Mouse (Mus musculus) liver, adult 2 months (tissue): ENCODE measurements around the gene Mpp6. TPM values are rescaled to one million over a fixed set of nuclear protein-coding genes. Genes with fewer than 3 reads are reported as not detected.

ENCODE experiments used
- DNase-seq: peaks from one replicate; pipeline ENCODE4 v3.0.0-alpha.2; 2011; ENCODE audit warnings: low read depth, low spot score; ENCODE audit errors: extremely low read depth
- H3K27ac ChIP-seq: fragments of 200-500 bp; replicated peaks from 2 replicates; pipeline ENCODE4 v1.5.1; 2012; ENCODE audit warnings: low read depth, mild to moderate bottlenecking, control low read depth, inconsistent platforms, low read length; ENCODE audit not compliant: insufficient read depth
- H3K27me3 ChIP-seq: fragments of 200-500 bp; 2 replicates; pipeline ENCODE4 v1.6.1; 2012; ENCODE audit warnings: mild to moderate bottlenecking, moderate library complexity, low read length, inconsistent platforms; ENCODE audit not compliant: control insufficient read depth, insufficient read depth
- H3K36me3 ChIP-seq: fragments of 200-500 bp; 2 replicates; pipeline ENCODE4 v1.6.1; 2012; ENCODE audit warnings: low read length, inconsistent platforms; ENCODE audit not compliant: control insufficient read depth, insufficient read depth
- H3K4me1 ChIP-seq: fragments of 200-500 bp; 2 replicates; pipeline ENCODE4 v1.6.1; 2011; ENCODE audit warnings: low read length; ENCODE audit not compliant: control insufficient read depth, insufficient read depth
- H3K4me3 ChIP-seq: fragments of 200-500 bp; 2 replicates; pipeline ENCODE4 v1.5.1; 2011; ENCODE audit warnings: low read depth, mild to moderate bottlenecking, control low read depth, low read length, moderate library complexity; ENCODE audit not compliant: insufficient read depth
- H3K79me2 ChIP-seq: fragments of 200-500 bp; 2 replicates; pipeline ENCODE4 v1.6.1; 2012; ENCODE audit warnings: inconsistent platforms, mild to moderate bottlenecking, low read length, moderate library complexity; ENCODE audit not compliant: control insufficient read depth, insufficient read depth
- H3K9ac ChIP-seq: fragments of 200-500 bp; 2 replicates; pipeline ENCODE4 v1.6.1; 2012; ENCODE audit warnings: low read depth, mild to moderate bottlenecking, control low read depth, inconsistent platforms, low read length
- CTCF ChIP-seq: fragments of 200-500 bp; IDR thresholded peaks from 2 replicates; pipeline ENCODE4 v1.5.1; 2011; ENCODE audit warnings: low read depth, low read length, control low read depth
- POLR2A ChIP-seq: fragments of 200-500 bp; IDR thresholded peaks from 2 replicates; pipeline ENCODE4 v1.6.1; 2011; ENCODE audit warnings: low read length, control low read depth; ENCODE audit not compliant: insufficient read depth; ENCODE audit errors: extremely low read depth
- WGBS: fragments of 180-500 bp; shearing (Covaris S2); methylation state at CpG from one replicate; pipeline ENCODE4 v1.1.7; 2018; 5-methylcytosine and 5-hydroxymethylcytosine counted together
- polyA plus RNA-seq: library from polyadenylated mRNA; depleted of rRNA; stranded (reverse); fragments of >200 nt; gene quantifications from 2 replicates; pipeline ENCODE4 v1.2.3, GENCODE M21; 2012
- total RNA-seq: library from RNA; depleted of rRNA; stranded (reverse); fragments of >200 nt; gene quantifications from 2 replicates; pipeline ENCODE4 v1.2.3, GENCODE M21; 2014

Mpp6 gene
- total and polyA plus RNA-seq, 2 experiments: 17.9 to 68.2 TPM

DNA sequence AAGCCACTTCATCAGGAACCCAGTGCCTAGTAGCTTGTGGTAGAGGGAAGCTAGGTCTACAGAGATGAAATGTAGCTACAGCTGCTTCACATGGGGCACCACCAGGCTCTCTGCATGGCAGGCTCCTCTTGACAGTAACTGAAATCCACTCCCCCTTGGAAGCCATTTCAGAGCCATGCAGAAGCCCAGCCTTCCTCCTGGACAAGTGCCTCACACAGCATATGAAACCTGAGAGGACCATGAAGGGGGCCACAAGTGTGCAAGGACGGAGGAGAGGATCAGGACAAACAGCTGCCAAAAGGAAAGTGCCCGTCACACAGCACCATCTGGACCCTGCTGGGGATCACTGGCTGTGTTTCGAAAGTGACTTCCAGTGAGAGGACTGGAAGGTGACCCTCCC, 108.6 kb downstream of the Mpp6 start:
- Histone ChIP-seq H3K4me1 (peaks cover 16% of the 10 kb centered on the region), H3K9ac (no peak overlapping the region), H3K36me3 (no peaks in the 10 kb centered on the region), H3K79me2 (no peaks in the 10 kb centered on the region), H3K27me3 (no peaks in the 10 kb centered on the region), H3K4me3 (no peak overlapping the region), H3K27ac (no peak overlapping the region)
- WGBS: 86% methylated on average over 3 of the region's 3 CpGs
- TF ChIP-seq POLR2A (no peak), CTCF (no peak)
- no peak for DNase-seq

DNA sequence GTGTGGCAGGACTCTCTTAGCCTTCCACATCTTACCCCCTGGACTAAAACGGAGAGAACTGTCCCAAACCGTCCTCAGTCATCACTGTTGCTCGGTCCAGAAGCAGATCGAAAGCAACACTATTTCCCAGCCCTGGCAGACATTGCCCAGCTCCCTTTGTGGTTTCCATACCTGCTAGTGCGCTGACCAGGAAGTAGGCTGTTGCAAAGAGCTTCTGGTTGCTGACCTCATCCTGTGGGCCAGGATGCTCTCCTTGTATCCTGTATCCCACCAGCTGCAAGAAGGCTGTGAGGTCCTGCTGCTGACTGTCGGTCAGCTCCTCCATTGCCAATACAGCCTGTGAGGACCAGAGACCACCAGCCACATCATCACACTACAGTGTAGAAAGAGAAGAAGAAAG, 109.0 kb downstream of the Mpp6 start:
- 88% methylated on average over 6 of the region's 6 CpGs for WGBS
- no peak for DNase-seq

DNA sequence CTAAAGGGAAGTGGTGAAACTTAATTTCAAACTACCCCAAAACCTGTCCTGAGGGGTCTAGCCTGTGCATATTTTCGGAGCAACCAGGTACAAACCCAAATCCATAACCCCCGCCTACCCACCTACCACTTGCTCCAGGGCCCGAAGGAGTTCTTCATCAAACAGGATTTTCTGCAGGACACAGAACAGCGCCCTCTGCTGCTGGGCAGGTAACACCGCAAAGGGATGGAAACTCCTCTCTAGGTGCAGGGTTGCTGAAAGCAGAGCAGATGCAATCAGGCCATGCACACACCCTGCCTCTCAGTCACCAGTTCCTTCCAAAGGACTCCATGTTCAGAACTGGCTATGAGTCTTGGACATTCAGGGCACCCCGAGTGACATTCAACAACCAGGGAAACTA, 110.8 kb downstream of the Mpp6 start:
- Histone ChIP-seq H3K27me3 (no peaks in the 10 kb centered on the region), H3K9ac (no peak overlapping the region), H3K79me2 (no peaks in the 10 kb centered on the region), H3K4me1 (no peaks in the 10 kb centered on the region), H3K27ac (no peak overlapping the region), H3K4me3 (no peak overlapping the region), H3K36me3 (no peaks in the 10 kb centered on the region)
- 32% methylated on average over 6 of the region's 6 CpGs for WGBS
- peak; percentile 31 for DNase-seq
- peak; percentile 93 for TF ChIP-seq CTCF
- no peak for TF ChIP-seq POLR2A

More for the DNA sequence above, 109.0 kb downstream of the Mpp6 start:
- no peaks in the 10 kb centered on the region for H3K36me3 ChIP-seq
- no peaks in the 10 kb centered on the region for H3K79me2 ChIP-seq
- TF ChIP-seq POLR2A (no peak), CTCF (no peak)
- no peaks in the 10 kb centered on the region for H3K27me3 ChIP-seq
- H3K9ac ChIP-seq: no peak overlapping the region
- H3K4me1 ChIP-seq: peaks cover 13% of the 10 kb centered on the region
- H3K27ac ChIP-seq: no peak overlapping the region
- no peak overlapping the region for H3K4me3 ChIP-seq

DNA sequence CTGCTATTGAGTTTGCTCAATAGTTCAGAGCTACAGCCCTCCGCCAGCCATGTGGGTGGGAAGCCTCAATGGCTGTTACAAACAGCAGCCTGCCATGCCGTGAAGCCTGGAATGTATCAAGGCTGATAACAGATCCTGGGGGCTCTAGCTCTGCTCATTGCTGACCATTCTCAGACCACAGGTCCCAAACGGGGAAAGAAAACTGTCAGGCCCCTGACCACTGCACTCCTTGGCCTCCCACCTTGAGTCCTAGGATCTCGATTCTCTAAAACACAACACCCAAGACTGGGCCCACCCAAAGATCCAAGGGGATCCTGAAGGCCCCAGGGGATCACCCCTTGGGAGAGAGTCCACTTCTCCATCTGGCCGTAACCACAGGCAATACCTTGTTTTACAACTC, 112.3 kb downstream of the Mpp6 start:
- TF ChIP-seq POLR2A: no peak
- no peak for TF ChIP-seq CTCF
- no peak for DNase-seq
- 90% methylated on average over 5 of the region's 5 CpGs for WGBS
- Histone ChIP-seq H3K9ac (no peak overlapping the region), H3K36me3 (no peaks in the 10 kb centered on the region), H3K4me3 (no peak overlapping the region), H3K79me2 (no peaks in the 10 kb centered on the region), H3K4me1 (no peaks in the 10 kb centered on the region), H3K27ac (no peak overlapping the region), H3K27me3 (no peaks in the 10 kb centered on the region)

DNA sequence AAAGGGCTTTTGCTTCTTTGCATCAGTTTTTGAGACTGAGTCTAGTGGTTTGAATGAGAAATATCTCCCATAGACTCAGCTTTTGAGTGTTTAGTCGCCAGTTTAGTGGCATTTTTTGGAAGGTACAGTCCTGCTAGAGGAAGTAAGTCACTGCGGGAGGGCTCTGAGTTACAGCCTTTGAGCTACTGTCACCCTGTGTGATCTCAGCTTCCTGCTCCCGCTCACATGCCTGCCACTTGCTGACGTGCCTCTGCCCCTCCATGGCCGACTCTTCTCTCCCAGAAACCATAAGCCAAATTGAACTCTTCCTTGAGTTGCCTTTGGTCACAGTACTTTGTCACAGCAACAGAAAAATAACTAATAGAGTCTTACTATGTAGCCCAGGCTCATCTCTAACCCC, 112.9 kb downstream of the Mpp6 start:
- Histone ChIP-seq H3K36me3 (no peaks in the 10 kb centered on the region), H3K4me1 (no peaks in the 10 kb centered on the region), H3K9ac (no peak overlapping the region), H3K27ac (no peak overlapping the region), H3K4me3 (no peak overlapping the region), H3K27me3 (no peaks in the 10 kb centered on the region), H3K79me2 (no peaks in the 10 kb centered on the region)
- no peak for DNase-seq
- 75% methylated on average over 5 of the region's 5 CpGs for WGBS
- TF ChIP-seq POLR2A: no peak
- TF ChIP-seq CTCF: no peak

DNA sequence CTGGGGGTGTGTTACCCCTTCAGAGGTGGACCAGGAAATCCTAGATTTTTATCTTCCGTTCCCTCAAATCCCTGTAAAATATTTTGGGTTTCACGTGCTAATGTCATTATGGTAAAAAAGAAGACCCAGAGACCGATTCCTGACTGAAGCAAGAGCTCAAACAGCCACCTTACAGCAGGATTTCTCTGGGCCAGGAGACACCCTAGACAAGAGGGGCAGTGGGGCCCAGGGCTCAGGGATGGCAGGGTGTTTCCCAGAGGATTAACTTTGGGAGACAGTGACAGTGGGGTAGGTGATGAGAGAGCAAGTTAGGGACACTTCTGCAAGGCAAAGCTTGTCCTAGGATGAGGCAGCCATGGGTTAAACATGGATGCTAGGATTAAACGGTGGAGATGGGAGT, 113.6 kb downstream of the Mpp6 start:
- Histone ChIP-seq H3K27me3 (no peaks in the 10 kb centered on the region), H3K36me3 (no peaks in the 10 kb centered on the region), H3K79me2 (no peaks in the 10 kb centered on the region), H3K4me1 (no peaks in the 10 kb centered on the region), H3K27ac (no peak overlapping the region), H3K9ac (no peak overlapping the region), H3K4me3 (no peak overlapping the region)
- no peak for DNase-seq
- 90% methylated on average over 4 of the region's 4 CpGs for WGBS
- TF ChIP-seq POLR2A (no peak), CTCF (no peak)
